Mouse (Mus musculus) lung, postnatal 0 days (tissue): Measurements from ENCODE around the gene Slc28a3. TPM values are rescaled to one million over a fixed set of nuclear protein-coding genes. Genes with fewer than 3 reads are reported as not detected.

ENCODE experiments used
- ATAC-seq: fragments of 200-750 bp; cut with Nextera tagmentation; 2 replicates; pipeline ENCODE4 v1.8.0; 2017; ENCODE audit warnings: moderate library complexity
- DNase-seq: peaks from one replicate; pipeline ENCODE4 v3.0.0-alpha.2; 2016; ENCODE audit warnings: low spot score
- H3K27ac ChIP-seq: fragments of 300-500 bp; sonication (generic); 2 replicates; pipeline ENCODE4 v1.5.1; 2014; ENCODE audit warnings: antibody characterized with exemption, mild to moderate bottlenecking, low read length, mixed read lengths
- H3K27me3 ChIP-seq: fragments of 300-500 bp; sonication (generic); replicated peaks from 2 replicates; pipeline ENCODE4 v1.6.1; 2014; ENCODE audit warnings: low read length, mixed read lengths; ENCODE audit not compliant: insufficient read depth
- H3K36me3 ChIP-seq: fragments of 300-500 bp; sonication (generic); 2 replicates; pipeline ENCODE4 v1.6.1; 2014; ENCODE audit warnings: low read length, mixed read lengths; ENCODE audit not compliant: insufficient read depth
- H3K4me1 ChIP-seq: fragments of 300-500 bp; sonication (generic); 2 replicates; pipeline ENCODE4 v1.6.1; 2014; ENCODE audit warnings: antibody characterized with exemption, low read depth, low read length, mixed read lengths; ENCODE audit not compliant: insufficient read depth
- H3K4me2 ChIP-seq: fragments of 300-500 bp; sonication (generic); replicated peaks from 2 replicates; pipeline ENCODE4 v1.6.1; 2014; ENCODE audit warnings: low read depth, mild to moderate bottlenecking, low read length, moderate library complexity, mixed read lengths
- H3K4me3 ChIP-seq: fragments of 300-500 bp; sonication (generic); 2 replicates; pipeline ENCODE4 v1.5.1; 2014; ENCODE audit warnings: low read depth, low read length
- H3K9ac ChIP-seq: fragments of 300-500 bp; sonication (generic); replicated peaks from 2 replicates; pipeline ENCODE4 v1.6.1; 2014; ENCODE audit warnings: low read depth, mild to moderate bottlenecking
- H3K9me3 ChIP-seq: fragments of 300-500 bp; sonication (generic); 2 replicates; pipeline ENCODE4 v1.6.1; 2016; ENCODE audit warnings: low read length, mixed read lengths
- CTCF ChIP-seq: IDR thresholded peaks from 2 replicates; pipeline ENCODE4 v1.5.1; 2016; ENCODE audit warnings: antibody characterized with exemption, mild to moderate bottlenecking
- EP300 ChIP-seq: IDR thresholded peaks from 2 replicates; pipeline ENCODE4 v1.6.1; 2016; ENCODE audit warnings: antibody characterized with exemption, mild to moderate bottlenecking, control low read depth
- WGBS: fragments of 180-500 bp; shearing (Covaris S2); extraction: QIAGEN DNeasy Blood & Tissue Kit; methylation state at CpG from one replicate; pipeline ENCODE4 v1.1.7; 2014; 5-methylcytosine and 5-hydroxymethylcytosine counted together
- polyA plus RNA-seq: library from polyadenylated mRNA; unstranded; fragments of >200 nt; fragmentation: Nextera tagmentation; extraction: Ambion mirVana; gene quantifications from 2 replicates; pipeline ENCODE4 v1.2.1, GENCODE M21; 2015

Slc28a3 gene
- polyA plus RNA-seq, 1 experiment from 2014 or later: 0.05 TPM

- DNase-seq (no peak), ATAC-seq (no peak)
- no peaks in the 10 kb centered on the region for H3K4me1 ChIP-seq
- H3K27me3 ChIP-seq: no peaks in the 10 kb centered on the region
- H3K9me3 ChIP-seq: no peaks in the 10 kb centered on the region
- TF ChIP-seq CTCF (no peak), EP300 (no peak)
- no peak overlapping the region for H3K9ac ChIP-seq
- WGBS: 66% methylated on average over 8 of the region's 8 CpGs
- no peak overlapping the region for H3K4me3 ChIP-seq
- H3K4me2 ChIP-seq: no peak overlapping the region
- H3K36me3 ChIP-seq: no peaks in the 10 kb centered on the region
- no peak overlapping the region for H3K27ac ChIP-seq
Observed at GRCm38 (mm10) chr13:58542167-58542566, 68.5 kb downstream of the Slc28a3 start.

GRCm38 (mm10) chr13:58541620-58542019, 69.1 kb downstream of the Slc28a3 start:
- Histone ChIP-seq H3K9ac (no peak overlapping the region), H3K4me2 (no peak overlapping the region), H3K4me1 (no peaks in the 10 kb centered on the region), H3K27ac (no peak overlapping the region), H3K36me3 (no peaks in the 10 kb centered on the region), H3K27me3 (no peaks in the 10 kb centered on the region), H3K4me3 (no peak overlapping the region), H3K9me3 (no peaks in the 10 kb centered on the region)
- TF ChIP-seq CTCF (no peak), EP300 (no peak)
- no peak for DNase-seq
- 77% methylated on average over 4 of the region's 4 CpGs for WGBS
- no peak for ATAC-seq

GRCm38 (mm10) chr13:58538966-58539365, 71.7 kb downstream of the Slc28a3 start:
- no peak for DNase-seq
- Histone ChIP-seq H3K27me3 (no peaks in the 10 kb centered on the region), H3K4me1 (no peaks in the 10 kb centered on the region), H3K27ac (no peak overlapping the region), H3K4me2 (no peak overlapping the region), H3K4me3 (no peak overlapping the region), H3K36me3 (no peaks in the 10 kb centered on the region), H3K9me3 (no peaks in the 10 kb centered on the region), H3K9ac (no peak overlapping the region)
- 74% methylated on average over 7 of the region's 7 CpGs for WGBS
- no peak for TF ChIP-seq CTCF
- TF ChIP-seq EP300: no peak
- no peak for ATAC-seq

- Histone ChIP-seq H3K4me2 (no peak overlapping the region), H3K27ac (no peak overlapping the region), H3K4me3 (no peak overlapping the region), H3K9me3 (no peaks in the 10 kb centered on the region), H3K36me3 (no peaks in the 10 kb centered on the region), H3K4me1 (no peaks in the 10 kb centered on the region), H3K9ac (no peak overlapping the region), H3K27me3 (no peaks in the 10 kb centered on the region)
- no peak for DNase-seq
- WGBS: 52% methylated on average over 4 of the region's 4 CpGs
- ATAC-seq: no peak
- no peak for TF ChIP-seq CTCF
Observed at GRCm38 (mm10) chr13:58538366-58538765, 72.3 kb downstream of the Slc28a3 start.

- DNase-seq: no peak
- no peak overlapping the region for H3K4me2 ChIP-seq
- H3K9ac ChIP-seq: no peak overlapping the region
- ATAC-seq: no peak
- no peaks in the 10 kb centered on the region for H3K27me3 ChIP-seq
- H3K4me3 ChIP-seq: no peak overlapping the region
- H3K27ac ChIP-seq: no peak overlapping the region
- no peaks in the 10 kb centered on the region for H3K4me1 ChIP-seq
- WGBS: 41% methylated on average over 6 of the region's 6 CpGs
- no peaks in the 10 kb centered on the region for H3K36me3 ChIP-seq
- no peaks in the 10 kb centered on the region for H3K9me3 ChIP-seq
- no peak for TF ChIP-seq CTCF
- TF ChIP-seq EP300: no peak
Observed at GRCm38 (mm10) chr13:58537916-58538233, 72.8 kb downstream of the Slc28a3 start.

- H3K4me2 ChIP-seq: no peak overlapping the region
- no peaks in the 10 kb centered on the region for H3K36me3 ChIP-seq
- DNase-seq: no peak
- no peak overlapping the region for H3K9ac ChIP-seq
- no peak for TF ChIP-seq CTCF
- TF ChIP-seq EP300: no peak
- no peak overlapping the region for H3K4me3 ChIP-seq
- 90% methylated on average over 6 of the region's 6 CpGs for WGBS
- ATAC-seq: no peak
- H3K27ac ChIP-seq: no peak overlapping the region
- no peaks in the 10 kb centered on the region for H3K27me3 ChIP-seq
- H3K4me1 ChIP-seq: no peaks in the 10 kb centered on the region
- no peaks in the 10 kb centered on the region for H3K9me3 ChIP-seq
Observed at GRCm38 (mm10) chr13:58537232-58537915, 73.3 kb downstream of the Slc28a3 start.
